Mouse (Mus musculus) bone marrow macrophage, adult 2 months (primary cell): ENCODE results near the gene Pcsk5. TPM values are rescaled to one million over a fixed set of nuclear protein-coding genes. Genes with fewer than 3 reads are reported as not detected.

Experiments used
- H3K27ac ChIP-seq: 2 replicates; pipeline ENCODE4 v1.5.1; 2012; ENCODE audit warnings: low read depth, low read length; ENCODE audit not compliant: insufficient read depth
- H3K4me1 ChIP-seq: 2 replicates; pipeline ENCODE4 v1.6.1; 2012; ENCODE audit warnings: low read length; ENCODE audit not compliant: control insufficient read depth, insufficient read depth
- H3K4me3 ChIP-seq: 2 replicates; pipeline ENCODE4 v1.5.1; 2012; ENCODE audit warnings: mild to moderate bottlenecking, low read length, moderate library complexity; ENCODE audit not compliant: insufficient read depth
- CTCF ChIP-seq: IDR thresholded peaks from 2 replicates; pipeline ENCODE4 v1.5.1; 2012; ENCODE audit warnings: low read depth, mild to moderate bottlenecking, low read length, moderate library complexity
- POLR2A ChIP-seq: IDR thresholded peaks from 2 replicates; pipeline ENCODE4 v1.6.1; 2012; ENCODE audit warnings: mild to moderate bottlenecking, low read depth, low read length, borderline replicate concordance
- polyA plus RNA-seq: library from polyadenylated mRNA; stranded (reverse); fragments of >200 nt; gene quantifications from 2 replicates; pipeline ENCODE4 v1.2.4, GENCODE M21; 2012; ENCODE audit not compliant: missing spikeins, insufficient read depth, insufficient read length

Pcsk5 gene
- polyA plus RNA-seq, 1 experiment = not detected

DNA sequence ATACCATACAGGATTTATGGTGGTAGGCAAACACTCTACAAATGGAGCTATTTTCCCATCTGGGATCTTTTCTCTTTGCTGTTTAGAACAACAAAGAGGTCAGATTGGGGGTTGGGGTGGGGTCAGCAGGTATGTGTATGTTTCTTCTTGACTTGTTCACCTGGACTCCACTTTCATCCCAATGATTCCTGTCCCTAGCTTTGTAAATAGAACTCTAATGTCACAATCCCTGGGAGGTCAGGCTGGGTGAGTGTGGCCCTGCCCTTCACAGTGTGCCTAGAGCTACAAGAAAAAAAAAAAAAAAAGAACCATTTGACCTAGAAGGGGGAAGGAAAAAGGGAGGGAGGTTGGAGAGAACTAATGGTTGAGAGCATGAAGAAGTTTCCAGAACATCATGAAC is 428.8 kb downstream of the Pcsk5 start:
- Histone ChIP-seq H3K4me1 (no peaks in the 10 kb centered on the region), H3K27ac (no peak overlapping the region)
- TF ChIP-seq POLR2A = no peak
- no peak for TF ChIP-seq CTCF

DNA sequence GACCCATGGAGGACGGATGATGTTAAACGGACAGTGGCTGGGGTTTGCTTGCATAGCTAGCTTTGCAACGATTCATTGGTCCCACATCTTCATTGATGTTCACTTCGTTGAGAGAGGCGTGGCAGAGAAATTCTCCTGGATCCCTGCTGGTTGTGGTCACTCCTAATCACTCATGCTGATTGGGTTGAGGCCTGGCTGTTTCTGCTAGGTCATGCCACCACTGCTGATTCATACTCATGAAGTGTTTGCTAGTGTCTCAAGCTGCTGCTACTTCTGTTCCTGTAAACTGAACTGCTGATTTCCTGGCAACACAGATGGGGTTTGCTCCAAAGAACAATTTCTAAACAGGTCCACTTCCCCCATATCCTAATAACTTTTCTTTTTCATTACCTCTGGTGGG is 430.6 kb downstream of the Pcsk5 start:
- Histone ChIP-seq H3K4me3 (no peak overlapping the region), H3K4me1 (no peaks in the 10 kb centered on the region), H3K27ac (no peak overlapping the region)
- TF ChIP-seq POLR2A = no peak
- no peak for TF ChIP-seq CTCF

More for the DNA sequence above, 428.8 kb downstream of the Pcsk5 start:
- no peak overlapping the region for H3K4me3 ChIP-seq

DNA sequence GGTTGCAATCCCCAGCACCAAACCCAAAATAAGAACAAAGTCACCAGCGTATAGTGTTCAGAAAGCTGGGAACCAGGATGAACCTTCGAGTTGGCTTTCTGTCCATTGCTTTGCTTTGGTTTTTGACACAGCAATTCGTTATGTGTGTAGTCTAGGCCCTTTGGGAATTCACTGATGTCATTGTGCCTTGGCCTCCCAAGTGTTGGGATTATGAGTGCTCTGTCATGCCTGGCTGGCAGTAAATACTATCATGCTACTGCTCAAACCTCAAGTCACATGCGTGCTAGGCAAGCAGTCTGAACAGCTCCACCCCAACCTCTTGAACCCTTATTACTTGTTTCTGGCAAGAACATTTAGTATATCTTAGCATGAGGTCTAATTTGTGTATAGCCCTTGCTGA is 434.3 kb downstream of the Pcsk5 start:
- Histone ChIP-seq H3K4me1 (0 out of 2 replicates have a peak, but pooled peaks cover 2% of the 10 kb centered on the region), H3K4me3 (no peak overlapping the region), H3K27ac (no peak overlapping the region)
- TF ChIP-seq CTCF (no peak), POLR2A (no peak)

DNA sequence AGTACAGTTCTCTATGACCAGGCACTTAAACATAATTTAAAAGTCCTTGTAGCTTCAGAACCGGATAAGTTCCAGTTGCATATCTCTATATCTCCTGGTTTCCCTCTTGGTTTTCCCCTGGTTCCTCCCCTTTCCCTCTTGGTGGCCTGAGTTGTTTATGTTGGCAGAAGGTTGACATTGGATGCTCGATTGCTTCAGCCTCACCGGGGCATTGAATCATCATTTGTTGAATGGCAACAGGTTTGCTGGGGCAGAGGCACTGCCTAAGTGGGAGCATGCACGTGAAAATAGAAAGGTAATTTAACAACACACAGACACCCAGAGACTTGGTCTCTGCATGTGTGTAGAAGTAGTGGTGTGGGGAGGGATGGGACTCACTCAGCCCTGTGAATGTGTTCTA is 436.9 kb downstream of the Pcsk5 start:
- H3K4me1 ChIP-seq = peaks cover 8% of the 10 kb centered on the region
- no peak overlapping the region for H3K4me3 ChIP-seq
- H3K27ac ChIP-seq = no peak overlapping the region
- TF ChIP-seq CTCF = no peak
- TF ChIP-seq POLR2A = no peak

DNA sequence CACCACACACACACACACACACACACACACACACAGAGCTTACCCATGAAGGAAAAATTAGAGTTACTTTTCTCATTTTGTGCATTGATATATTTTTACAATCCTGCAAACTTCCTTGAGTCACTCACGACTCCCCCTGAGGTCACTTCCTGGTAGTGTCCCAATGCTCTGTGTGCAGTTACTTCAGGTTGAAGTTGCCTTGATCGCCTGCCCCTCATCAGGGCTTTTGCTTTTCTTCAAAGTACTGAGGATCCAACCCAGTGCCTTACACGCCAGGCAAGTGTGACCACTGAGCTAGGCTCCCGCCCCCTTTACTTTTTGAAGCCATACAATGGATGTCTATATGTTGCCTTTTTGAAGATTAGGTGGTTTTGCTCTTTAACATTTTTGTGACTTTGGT is 437.5 kb downstream of the Pcsk5 start:
- Histone ChIP-seq H3K4me3 (no peak overlapping the region), H3K4me1 (peaks cover 11% of the 10 kb centered on the region), H3K27ac (no peak overlapping the region)
- TF ChIP-seq CTCF (no peak), POLR2A (no peak)

DNA sequence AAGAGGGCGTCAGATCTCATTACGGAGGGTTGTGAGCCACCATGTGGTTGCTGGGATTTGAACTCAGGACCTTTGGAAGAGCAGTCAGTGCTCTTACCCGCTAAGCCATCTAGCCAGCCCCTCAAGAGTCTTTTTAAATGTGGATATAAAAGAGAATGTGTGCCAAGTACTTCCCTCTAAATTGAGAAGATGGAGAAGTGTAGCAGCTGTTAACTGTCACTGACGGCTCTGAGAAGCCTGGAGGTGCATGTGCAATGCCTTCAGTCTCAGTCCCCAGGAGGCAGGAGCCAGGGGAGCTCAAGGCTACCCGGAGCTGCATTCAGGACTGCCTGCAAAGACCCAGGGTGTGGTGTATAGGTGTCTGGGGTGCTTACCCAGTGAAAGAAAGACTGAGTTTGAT is 439.5 kb downstream of the Pcsk5 start:
- TF ChIP-seq POLR2A (no peak), CTCF (no peak)
- peaks cover 14% of the 10 kb centered on the region for H3K4me1 ChIP-seq
- H3K27ac ChIP-seq = no peak overlapping the region
- no peak overlapping the region for H3K4me3 ChIP-seq

DNA sequence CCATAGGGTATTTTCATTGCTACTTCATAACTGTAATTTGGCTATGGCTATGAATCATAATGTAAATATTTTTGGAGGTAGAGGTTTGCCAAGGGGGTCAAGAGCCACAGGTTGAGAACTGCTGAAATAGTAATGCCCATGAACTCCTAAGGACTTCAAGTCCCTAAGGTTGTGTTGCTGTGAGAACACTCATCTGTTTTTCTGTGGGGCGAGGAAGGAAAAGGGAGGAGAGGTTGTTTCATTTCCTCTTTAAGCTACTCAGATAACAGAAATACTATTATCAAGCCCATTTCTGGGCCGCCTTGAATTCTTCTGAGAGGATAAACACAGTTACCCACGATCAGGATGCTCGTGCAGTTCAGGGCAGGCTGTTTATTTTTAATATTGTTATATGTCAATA is 440.6 kb downstream of the Pcsk5 start:
- H3K4me3 ChIP-seq = no peak overlapping the region
- peaks cover 14% of the 10 kb centered on the region for H3K4me1 ChIP-seq
- TF ChIP-seq CTCF (no peak), POLR2A (no peak)
- H3K27ac ChIP-seq = no peak overlapping the region

DNA sequence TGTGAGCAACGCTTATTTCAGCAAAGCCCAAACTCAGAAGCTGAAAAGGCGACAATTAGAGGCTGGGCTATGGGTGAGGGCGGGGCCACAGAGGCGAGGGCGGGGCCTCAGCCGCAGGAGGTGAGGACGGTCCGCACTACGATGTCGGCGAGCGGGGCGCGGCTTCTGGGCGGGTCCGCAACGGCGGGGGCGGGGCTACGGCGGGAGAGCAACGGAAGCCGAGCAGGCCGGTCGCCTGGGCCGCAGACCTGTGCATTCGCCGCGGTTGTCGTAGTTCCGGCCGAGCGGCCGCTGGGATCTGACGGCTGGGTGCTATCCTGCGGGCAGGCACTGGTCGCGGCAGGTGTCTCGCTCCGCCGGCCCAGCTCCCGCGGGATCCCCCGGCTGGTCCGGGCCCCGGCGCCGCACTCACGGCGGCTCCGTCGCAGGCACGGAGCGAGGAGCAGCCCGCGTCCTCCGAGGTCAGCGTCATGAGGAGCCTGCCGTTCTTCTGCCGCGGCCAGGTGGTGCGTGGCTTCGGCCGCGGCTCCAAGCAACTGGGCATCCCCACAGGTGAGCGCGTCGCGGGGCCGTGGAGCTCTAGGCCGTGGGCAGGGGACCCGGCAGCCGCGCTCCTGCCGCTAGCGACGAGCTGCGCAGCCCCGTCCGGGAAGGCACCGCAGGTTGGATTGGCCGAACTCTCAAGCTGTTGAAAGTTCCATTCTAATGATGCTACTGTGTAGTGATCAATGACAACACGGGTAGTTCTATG is 443.4 kb downstream of the Pcsk5 start, which contains the start of gene Rfk:
TSS of gene Rfk (plus strand) at position 203 of the 751 bp plus-strand sequence.
- TF ChIP-seq POLR2A (peak; percentile 91; the same call in 1 of the 2 replicates), CTCF (no peak)
- Histone ChIP-seq H3K4me1 (peaks cover 13% of the 10 kb centered on the region), H3K4me3 (peak within 1 kb of the TSS; percentile 93), H3K27ac (peak within 1 kb of the TSS; percentile 13; the same call in 1 of the 2 replicates)

DNA sequence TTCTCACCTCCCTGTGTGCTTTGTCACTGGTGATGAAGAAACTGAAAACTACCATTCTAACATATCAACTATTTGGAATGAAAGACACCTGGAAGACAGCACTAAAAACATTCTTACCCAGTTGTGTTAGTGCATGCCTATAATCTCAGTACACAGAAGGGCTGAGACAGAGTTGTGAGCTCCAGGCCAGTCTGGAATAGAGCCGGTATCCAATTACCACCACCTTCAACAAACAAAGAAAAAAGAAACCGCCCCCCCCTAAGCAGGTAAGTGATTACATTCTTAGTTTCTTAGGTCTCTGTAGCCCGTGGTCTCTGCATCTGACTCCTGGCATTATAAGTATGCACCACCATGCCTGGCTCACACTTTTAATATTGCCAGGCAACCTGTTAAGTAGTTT is 444.6 kb downstream of the Pcsk5 start:
- Histone ChIP-seq H3K27ac (no peak overlapping the region), H3K4me1 (peaks cover 13% of the 10 kb centered on the region), H3K4me3 (no peak overlapping the region)
- no peak for TF ChIP-seq POLR2A

DNA sequence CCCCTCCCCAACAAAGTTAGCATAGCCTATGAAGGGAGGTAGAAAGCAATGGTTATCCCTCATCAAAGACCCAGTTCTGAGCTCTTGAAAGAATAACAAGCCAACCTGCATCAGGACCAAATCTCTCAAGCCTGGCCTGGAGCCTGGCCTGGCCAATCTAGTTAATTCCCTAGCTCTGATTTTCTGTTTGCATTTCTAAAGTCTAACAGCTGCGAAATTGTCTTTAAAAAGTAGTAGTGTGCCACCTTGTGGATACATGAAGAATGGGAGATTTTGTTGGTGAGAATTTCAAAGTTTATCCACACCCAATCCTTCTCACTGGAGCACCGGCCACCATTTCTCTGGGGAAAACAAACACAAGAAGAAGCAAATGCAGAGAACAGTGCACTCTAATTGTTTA is 449.0 kb downstream of the Pcsk5 start:
- Histone ChIP-seq H3K4me1 (peaks cover 2% of the 10 kb centered on the region; the same call in 1 of the 2 replicates), H3K27ac (no peak overlapping the region), H3K4me3 (no peak overlapping the region)
- no peak for TF ChIP-seq CTCF
- no peak for TF ChIP-seq POLR2A

DNA sequence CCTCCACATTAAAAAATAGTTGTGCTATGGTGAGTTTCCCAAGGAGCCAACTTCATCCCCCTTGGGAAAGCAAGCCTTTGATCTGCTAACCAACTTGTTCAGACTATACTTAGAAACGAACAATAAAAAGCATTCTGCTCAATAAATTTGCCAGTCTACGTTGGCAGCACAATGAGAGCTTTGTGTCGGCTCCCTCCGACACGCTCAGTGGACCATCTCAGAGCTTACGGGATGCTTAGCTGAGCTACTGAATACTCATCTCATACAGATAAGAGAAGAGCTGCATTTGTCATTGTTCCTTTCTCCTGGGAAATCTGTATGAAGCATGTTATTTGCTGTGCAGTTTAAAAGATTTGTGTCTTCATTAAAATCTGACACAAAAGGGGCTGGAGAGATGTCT is 451.0 kb downstream of the Pcsk5 start:
- H3K4me1 ChIP-seq = peaks cover 5% of the 10 kb centered on the region; the same call in 1 of the 2 replicates
- H3K27ac ChIP-seq = no peak overlapping the region
- H3K4me3 ChIP-seq = no peak overlapping the region
- TF ChIP-seq POLR2A = no peak
- no peak for TF ChIP-seq CTCF
